Mouse (Mus musculus): ENCODE results near the gene Mical1. TPM values are rescaled to one million over a fixed set of nuclear protein-coding genes. Genes with fewer than 3 reads are reported as not detected.
A peak's percentile ranks its signal among the peaks of the same experiment; 100 is the strongest.

The Mical1 gene
- polyA plus RNA-seq, 1 experiment = 123 TPM

DNA sequence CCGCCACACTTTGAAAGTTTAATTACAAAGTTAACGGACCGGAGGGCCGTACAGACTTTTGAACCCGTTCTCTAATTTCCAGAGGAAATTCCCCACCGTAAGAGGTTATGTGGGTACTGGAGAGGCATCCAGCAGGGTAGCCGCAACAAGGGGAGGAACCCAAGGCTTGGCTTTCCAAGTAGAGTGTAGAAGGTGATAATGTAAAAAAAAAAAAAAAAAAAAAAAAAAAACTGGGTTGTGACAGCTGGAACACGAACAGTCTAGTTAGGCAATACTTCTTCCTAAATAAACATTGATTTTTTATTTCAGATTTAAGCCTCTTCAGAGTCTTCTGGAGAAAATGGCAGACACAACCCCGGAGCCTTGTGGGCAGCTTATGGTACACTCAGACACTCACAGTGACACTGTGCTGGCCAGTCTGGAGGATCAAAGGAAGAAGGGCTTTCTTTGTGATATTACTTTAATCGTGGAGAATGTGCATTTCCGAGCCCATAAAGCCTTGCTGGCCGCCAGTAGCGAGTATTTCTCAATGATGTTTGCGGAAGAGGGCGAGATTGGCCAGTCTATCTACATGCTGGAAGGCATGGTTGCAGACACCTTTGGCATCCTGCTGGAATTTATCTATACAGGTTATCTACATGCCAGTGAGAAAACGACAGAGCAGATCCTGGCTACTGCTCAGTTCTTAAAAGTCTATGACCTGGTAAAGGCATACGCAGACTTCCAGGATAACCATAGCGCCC lies 25.2 kb upstream of the Mical1 start:
- H3K4me3 ChIP-seq (replicated peaks; ENCODE audit: control insufficient read depth, low read depth, low read length) = peak overlapping the region; percentile 93
- peaks cover 2% of the 10 kb centered on the region; the same call in 1 of the 2 replicates for H3K4me1 ChIP-seq (ENCODE audit: control insufficient read depth, insufficient read depth, low read length)
- H3K27ac ChIP-seq (ENCODE audit: control insufficient read depth, insufficient read depth, low read depth, low read length, poor library complexity) = peak overlapping the region; percentile 78; the same call in 1 of the 2 replicates
- no peak for TF ChIP-seq CTCF (IDR thresholded peaks at IDR 0.05; ENCODE audit: control insufficient read depth, insufficient read depth, low read length)
- 41% methylated on average over 18 of the region's 18 CpGs for WGBS

DNA sequence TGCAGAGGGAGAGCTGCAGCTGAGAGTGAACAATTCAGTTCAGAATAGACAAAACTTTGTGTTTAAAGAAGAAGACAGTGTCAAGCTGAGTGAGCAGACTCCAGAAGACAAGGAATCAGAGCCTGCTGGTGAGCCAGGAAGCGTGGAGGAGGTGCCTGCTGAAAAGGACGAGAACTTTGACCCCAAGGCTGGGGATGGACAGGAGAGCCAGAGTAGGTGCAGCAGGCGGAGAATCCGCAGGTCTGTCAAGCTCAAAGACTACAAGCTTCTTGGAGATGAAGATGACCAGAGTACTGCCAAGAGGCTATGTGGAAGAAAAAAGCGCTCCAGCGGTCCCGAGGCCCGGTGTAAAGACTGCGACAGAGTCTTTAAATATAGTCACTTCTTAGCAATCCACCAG lies 24.5 kb upstream of the Mical1 start:
- peaks cover 2% of the 10 kb centered on the region; the same call in 1 of the 2 replicates for H3K4me1 ChIP-seq (ENCODE audit: control insufficient read depth, insufficient read depth, low read length)
- H3K4me3 ChIP-seq (replicated peaks; ENCODE audit: control insufficient read depth, low read depth, low read length) = no peak overlapping the region
- WGBS = 94% methylated on average over 9 of the region's 9 CpGs
- TF ChIP-seq POLR2A (IDR thresholded peaks at IDR 0.05; ENCODE audit: borderline replicate concordance, control insufficient read depth, low read depth, low read length) (no peak), CTCF (IDR thresholded peaks at IDR 0.05; ENCODE audit: control insufficient read depth, insufficient read depth, low read length) (no peak)
- H3K27ac ChIP-seq (ENCODE audit: control insufficient read depth, insufficient read depth, low read depth, low read length, poor library complexity) = no peak overlapping the region

DNA sequence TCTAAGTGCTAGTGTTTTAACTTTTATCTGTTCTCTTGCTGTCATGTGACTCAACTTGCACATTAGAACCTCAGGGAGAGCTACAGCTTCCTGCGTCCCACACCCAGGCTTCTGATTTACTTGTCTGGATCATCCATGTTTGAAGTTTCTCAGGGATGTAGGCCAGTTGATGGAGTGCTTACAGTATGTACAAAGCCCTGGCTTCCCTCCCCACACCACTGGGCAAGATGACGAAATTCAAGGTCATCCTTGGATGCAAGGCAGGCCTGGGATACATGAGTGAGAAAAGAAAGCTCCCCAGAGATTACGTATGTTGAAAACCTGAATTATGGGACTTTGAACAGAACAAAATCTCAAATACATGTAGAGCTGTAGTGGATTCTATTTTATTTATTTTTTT lies 23.3 kb upstream of the Mical1 start:
- 81% methylated on average over 3 of the region's 3 CpGs for WGBS
- H3K4me3 ChIP-seq (replicated peaks; ENCODE audit: control insufficient read depth, low read depth, low read length) = no peak overlapping the region
- TF ChIP-seq CTCF (IDR thresholded peaks at IDR 0.05; ENCODE audit: control insufficient read depth, insufficient read depth, low read length) (no peak), POLR2A (IDR thresholded peaks at IDR 0.05; ENCODE audit: borderline replicate concordance, control insufficient read depth, low read depth, low read length) (no peak)
- H3K27ac ChIP-seq (ENCODE audit: control insufficient read depth, insufficient read depth, low read depth, low read length, poor library complexity) = no peak overlapping the region
- peaks cover 2% of the 10 kb centered on the region; the same call in 1 of the 2 replicates for H3K4me1 ChIP-seq (ENCODE audit: control insufficient read depth, insufficient read depth, low read length)

DNA sequence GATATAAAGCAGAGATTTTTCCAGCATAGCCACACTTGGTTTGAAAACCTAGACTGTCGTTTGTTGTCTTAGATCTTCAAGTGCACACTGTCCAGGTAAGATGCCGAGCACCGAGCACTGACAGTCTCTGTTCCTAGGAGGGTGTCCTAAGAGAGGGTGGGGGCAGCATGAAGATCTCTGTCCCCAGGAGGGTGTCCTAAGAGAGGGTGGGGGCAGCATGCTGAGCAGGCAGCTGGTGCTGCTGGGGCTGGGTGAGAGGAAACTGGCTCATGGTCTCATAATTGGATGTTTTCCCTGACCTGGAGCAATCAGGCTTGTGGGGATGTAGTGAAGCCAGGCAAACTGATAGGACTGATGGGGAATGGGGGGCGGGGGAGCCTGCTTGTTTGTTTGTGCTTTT lies 16.1 kb upstream of the Mical1 start:
- no peak for TF ChIP-seq CTCF (IDR thresholded peaks at IDR 0.05; ENCODE audit: control insufficient read depth, insufficient read depth, low read length)
- no peak for TF ChIP-seq POLR2A (IDR thresholded peaks at IDR 0.05; ENCODE audit: borderline replicate concordance, control insufficient read depth, low read depth, low read length)
- H3K4me1 ChIP-seq (ENCODE audit: control insufficient read depth, insufficient read depth, low read length) = no peaks in the 10 kb centered on the region
- WGBS = 84% methylated on average over 4 of the region's 4 CpGs

DNA sequence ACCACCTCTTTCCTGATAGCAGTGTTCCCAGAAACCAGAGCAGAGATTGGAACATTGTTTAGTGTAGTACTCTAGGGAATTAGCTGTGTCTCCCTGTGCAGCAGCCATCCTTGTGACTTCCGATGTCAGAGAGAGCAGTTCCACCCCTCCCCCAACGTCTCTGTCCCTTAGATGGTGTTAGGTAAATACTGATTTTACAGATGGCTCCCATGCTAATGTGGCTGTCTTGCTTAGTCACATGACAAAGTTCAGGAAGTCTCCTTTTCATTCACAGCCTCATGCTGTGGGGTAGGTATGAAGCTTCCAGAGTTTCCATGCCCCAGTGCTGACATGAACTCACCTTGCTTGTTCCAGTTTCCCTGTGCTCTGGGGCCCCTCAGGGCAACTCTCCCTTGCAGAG lies 15.6 kb upstream of the Mical1 start:
- TF ChIP-seq CTCF (IDR thresholded peaks at IDR 0.05; ENCODE audit: control insufficient read depth, insufficient read depth, low read length) (no peak), POLR2A (IDR thresholded peaks at IDR 0.05; ENCODE audit: borderline replicate concordance, control insufficient read depth, low read depth, low read length) (no peak)
- H3K4me1 ChIP-seq (ENCODE audit: control insufficient read depth, insufficient read depth, low read length) = no peaks in the 10 kb centered on the region
- no peak overlapping the region for H3K4me3 ChIP-seq (replicated peaks; ENCODE audit: control insufficient read depth, low read depth, low read length)
- no peak overlapping the region for H3K27ac ChIP-seq (ENCODE audit: control insufficient read depth, insufficient read depth, low read depth, low read length, poor library complexity)
- WGBS = 66% methylated on average over 2 of the region's 2 CpGs

More for the DNA sequence above, 16.1 kb upstream of the Mical1 start:
- H3K4me3 ChIP-seq (replicated peaks; ENCODE audit: control insufficient read depth, low read depth, low read length) = no peak overlapping the region
- no peak overlapping the region for H3K27ac ChIP-seq (ENCODE audit: control insufficient read depth, insufficient read depth, low read depth, low read length, poor library complexity)

DNA sequence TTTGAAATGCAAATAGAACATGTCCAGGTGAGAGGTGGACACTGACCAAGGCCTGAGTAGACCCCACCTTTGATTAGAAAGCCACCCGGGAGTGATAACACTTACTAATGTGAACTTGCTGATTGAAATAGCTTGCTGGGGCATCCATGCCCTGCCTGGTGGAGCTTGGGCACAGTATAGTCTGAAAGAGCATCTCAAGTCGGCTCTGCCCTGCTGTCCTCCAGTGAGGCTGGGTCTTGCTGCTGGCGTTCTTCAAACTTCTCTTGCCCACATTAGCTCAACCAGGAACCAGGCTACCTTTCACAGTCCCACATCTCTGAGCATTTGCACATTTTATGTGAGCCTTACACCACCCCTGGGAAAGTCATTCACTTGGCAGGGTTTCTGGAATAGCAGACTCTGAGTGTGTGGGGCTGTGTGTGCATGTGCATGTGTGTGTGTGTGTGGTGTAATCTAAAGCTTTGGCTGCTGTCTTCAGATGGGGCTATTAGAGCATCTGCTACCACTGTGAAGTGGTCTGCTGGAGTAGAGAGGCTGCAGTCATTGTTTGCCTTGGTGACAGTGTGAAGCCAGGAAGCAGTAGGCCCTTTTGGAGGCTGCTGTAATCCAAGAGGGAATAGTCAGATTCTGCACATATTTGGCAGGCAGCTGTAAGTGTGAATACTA lies 14.9 kb upstream of the Mical1 start:
- no peak overlapping the region for H3K27ac ChIP-seq (ENCODE audit: control insufficient read depth, insufficient read depth, low read depth, low read length, poor library complexity)
- H3K4me3 ChIP-seq (replicated peaks; ENCODE audit: control insufficient read depth, low read depth, low read length) = no peak overlapping the region
- H3K4me1 ChIP-seq (ENCODE audit: control insufficient read depth, insufficient read depth, low read length) = no peaks in the 10 kb centered on the region
- TF ChIP-seq CTCF (IDR thresholded peaks at IDR 0.05; ENCODE audit: control insufficient read depth, insufficient read depth, low read length) = no peak
- no peak for TF ChIP-seq POLR2A (IDR thresholded peaks at IDR 0.05; ENCODE audit: borderline replicate concordance, control insufficient read depth, low read depth, low read length)
- WGBS = 83% methylated on average over 3 of the region's 3 CpGs

DNA sequence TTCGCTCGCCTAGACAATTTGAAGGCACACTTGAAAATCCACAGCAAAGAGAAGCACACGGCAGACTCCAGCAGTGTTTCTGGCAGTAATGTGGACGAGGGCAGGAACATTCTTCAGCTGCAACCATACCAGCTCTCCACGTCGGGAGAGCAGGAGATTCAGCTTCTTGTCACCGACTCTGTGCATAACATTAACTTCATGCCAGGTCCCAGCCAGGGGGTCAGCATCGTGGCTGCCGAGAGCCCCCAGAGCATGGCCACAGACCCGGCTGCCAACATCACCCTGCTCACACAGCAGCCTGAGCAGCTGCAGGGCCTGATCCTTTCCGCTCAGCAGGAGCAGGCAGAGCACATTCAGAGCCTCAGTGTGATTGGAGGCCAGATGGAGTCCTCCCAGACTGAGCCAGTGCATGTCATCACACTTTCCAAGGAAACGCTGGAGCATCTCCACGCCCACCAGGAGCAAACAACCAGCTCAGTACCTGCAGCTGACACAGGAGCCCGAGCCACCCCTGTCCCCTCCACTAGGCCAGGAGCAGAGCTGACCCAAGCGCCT lies 11.6 kb upstream of the Mical1 start:
- Histone ChIP-seq H3K27ac (ENCODE audit: control insufficient read depth, insufficient read depth, low read depth, low read length, poor library complexity) (no peak overlapping the region), H3K4me1 (ENCODE audit: control insufficient read depth, insufficient read depth, low read length) (no peaks in the 10 kb centered on the region), H3K4me3 (replicated peaks; ENCODE audit: control insufficient read depth, low read depth, low read length) (no peak overlapping the region)
- 90% methylated on average over 15 of the region's 15 CpGs for WGBS
- TF ChIP-seq CTCF (IDR thresholded peaks at IDR 0.05; ENCODE audit: control insufficient read depth, insufficient read depth, low read length) = no peak
- no peak for TF ChIP-seq POLR2A (IDR thresholded peaks at IDR 0.05; ENCODE audit: borderline replicate concordance, control insufficient read depth, low read depth, low read length)

DNA sequence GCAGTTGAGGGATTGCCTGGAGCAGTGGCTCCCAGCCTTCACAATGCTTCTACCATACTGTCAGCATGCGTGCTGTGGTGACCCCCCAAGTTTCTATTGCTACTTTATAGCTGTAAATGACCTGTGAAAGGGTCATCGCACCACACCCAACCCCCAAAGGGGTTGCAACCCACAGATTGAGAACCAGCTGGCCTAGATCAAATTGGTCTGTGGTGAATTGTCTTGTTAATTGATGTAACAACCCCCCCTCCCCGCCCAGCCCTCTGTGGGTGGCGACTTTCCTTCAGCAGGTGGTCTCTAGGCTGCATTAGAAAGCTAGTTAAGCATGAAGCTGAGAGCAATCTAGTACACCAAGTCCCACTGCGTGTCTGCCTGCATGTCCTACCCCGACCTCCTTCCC lies 8.8 kb upstream of the Mical1 start:
- TF ChIP-seq POLR2A (IDR thresholded peaks at IDR 0.05; ENCODE audit: borderline replicate concordance, control insufficient read depth, low read depth, low read length) (no peak), CTCF (IDR thresholded peaks at IDR 0.05; ENCODE audit: control insufficient read depth, insufficient read depth, low read length) (no peak)
- Histone ChIP-seq H3K4me3 (replicated peaks; ENCODE audit: control insufficient read depth, low read depth, low read length) (no peak overlapping the region), H3K4me1 (ENCODE audit: control insufficient read depth, insufficient read depth, low read length) (no peaks in the 10 kb centered on the region), H3K27ac (ENCODE audit: control insufficient read depth, insufficient read depth, low read depth, low read length, poor library complexity) (no peak overlapping the region)
- 83% methylated on average over 6 of the region's 6 CpGs for WGBS
